Mouse (Mus musculus) testis, adult 2 months (tissue): ENCODE data around the gene Shroom3. TPM values are rescaled to one million over a fixed set of nuclear protein-coding genes. Genes with fewer than 3 reads are reported as not detected.

Experiments
- H3K27ac ChIP-seq: fragments of 200-500 bp; 2 replicates; pipeline ENCODE4 v1.5.1; 2012; ENCODE audit warnings: low read depth, low read length; ENCODE audit not compliant: control insufficient read depth, insufficient read depth
- H3K27me3 ChIP-seq: fragments of 200-500 bp; 2 replicates; pipeline ENCODE4 v1.6.1; 2012; ENCODE audit warnings: mild to moderate bottlenecking, low read length, moderate library complexity; ENCODE audit not compliant: control insufficient read depth, insufficient read depth
- H3K36me3 ChIP-seq: fragments of 200-500 bp; 2 replicates; pipeline ENCODE4 v1.6.1; 2012; ENCODE audit warnings: mild to moderate bottlenecking, low read length; ENCODE audit not compliant: control insufficient read depth, insufficient read depth
- H3K4me1 ChIP-seq: fragments of 200-500 bp; 2 replicates; pipeline ENCODE4 v1.6.1; 2012; ENCODE audit warnings: low read length; ENCODE audit not compliant: control insufficient read depth, insufficient read depth
- H3K4me3 ChIP-seq: fragments of 200-500 bp; 2 replicates; pipeline ENCODE4 v1.5.1; 2012; ENCODE audit warnings: low read depth, mild to moderate bottlenecking, low read length, moderate library complexity, mixed read lengths; ENCODE audit not compliant: control insufficient read depth
- CTCF ChIP-seq: fragments of 200-500 bp; IDR thresholded peaks from 2 replicates; pipeline ENCODE4 v1.5.1; 2012; ENCODE audit warnings: low read depth, mild to moderate bottlenecking, inconsistent platforms, low read length, moderate library complexity; ENCODE audit not compliant: control insufficient read depth, insufficient read depth, insufficient replicate concordance
- POLR2A ChIP-seq: fragments of 200-500 bp; IDR thresholded peaks from 2 replicates; pipeline ENCODE4 v1.6.1; 2012; ENCODE audit warnings: low read depth, mild to moderate bottlenecking, inconsistent platforms, low read length, moderate library complexity; ENCODE audit not compliant: control insufficient read depth
- polyA plus RNA-seq: library from polyadenylated mRNA; depleted of rRNA; stranded (reverse); fragments of >200 nt; gene quantifications from 2 replicates; pipeline ENCODE4 v1.2.3, GENCODE M21; 2012

Gene Shroom3
- polyA plus RNA-seq, 1 experiment, result 25.6 TPM

GRCm38 (mm10) chr5:92937701-92938100, 254.5 kb downstream of the Shroom3 start:
- Histone ChIP-seq H3K36me3 (no peaks in the 10 kb centered on the region; the same call in 1 of the 2 replicates), H3K4me3 (no peak overlapping the region), H3K4me1 (peaks cover 7% of the 10 kb centered on the region), H3K27ac (no peak overlapping the region), H3K27me3 (no peaks in the 10 kb centered on the region)
- TF ChIP-seq POLR2A (no peak), CTCF (no peak)

GRCm38 (mm10) chr5:92939246-92939995, 256.2 kb downstream of the Shroom3 start:
- Histone ChIP-seq H3K4me1 (peaks cover 9% of the 10 kb centered on the region), H3K4me3 (no peak overlapping the region), H3K27ac (no peak overlapping the region), H3K27me3 (no peaks in the 10 kb centered on the region), H3K36me3 (no peaks in the 10 kb centered on the region; the same call in 1 of the 2 replicates)
- TF ChIP-seq CTCF (no peak), POLR2A (no peak)

GRCm38 (mm10) chr5:92942166-92942565, 258.9 kb downstream of the Shroom3 start:
- TF ChIP-seq CTCF (no peak), POLR2A (no peak)
- H3K27ac ChIP-seq, result no peak overlapping the region
- H3K4me3 ChIP-seq, result peak overlapping the region; percentile 73
- no peaks in the 10 kb centered on the region; the same call in 1 of the 2 replicates for H3K36me3 ChIP-seq
- no peaks in the 10 kb centered on the region for H3K27me3 ChIP-seq
- H3K4me1 ChIP-seq, result peaks cover 9% of the 10 kb centered on the region

GRCm38 (mm10) chr5:92942577-92942976, 259.3 kb downstream of the Shroom3 start:
- no peaks in the 10 kb centered on the region for H3K36me3 ChIP-seq
- peak overlapping the region; percentile 73 for H3K4me3 ChIP-seq
- no peaks in the 10 kb centered on the region for H3K27me3 ChIP-seq
- H3K4me1 ChIP-seq, result peaks cover 9% of the 10 kb centered on the region
- TF ChIP-seq POLR2A (peak; percentile 34), CTCF (no peak)
- peak overlapping the region; percentile 62 for H3K27ac ChIP-seq

GRCm38 (mm10) chr5:92944867-92945266, 261.6 kb downstream of the Shroom3 start:
- Histone ChIP-seq H3K4me1 (peaks cover 9% of the 10 kb centered on the region), H3K36me3 (no peaks in the 10 kb centered on the region; the same call in 1 of the 2 replicates), H3K27me3 (no peaks in the 10 kb centered on the region), H3K4me3 (no peak overlapping the region), H3K27ac (no peak overlapping the region)
- TF ChIP-seq CTCF (no peak), POLR2A (no peak)

GRCm38 (mm10) chr5:92948972-92949745, 265.9 kb downstream of the Shroom3 start:
- Histone ChIP-seq H3K36me3 (peaks cover 3% of the 10 kb centered on the region), H3K27me3 (no peaks in the 10 kb centered on the region), H3K4me3 (no peak overlapping the region), H3K4me1 (no peaks in the 10 kb centered on the region), H3K27ac (no peak overlapping the region)
- TF ChIP-seq CTCF (no peak), POLR2A (no peak)

GRCm38 (mm10) chr5:92950583-92950982, 267.3 kb downstream of the Shroom3 start:
- H3K4me1 ChIP-seq, result no peaks in the 10 kb centered on the region
- H3K27ac ChIP-seq, result no peak overlapping the region
- TF ChIP-seq POLR2A (no peak), CTCF (no peak)
- no peak overlapping the region for H3K4me3 ChIP-seq
- H3K36me3 ChIP-seq, result peaks cover 3% of the 10 kb centered on the region
- H3K27me3 ChIP-seq, result no peaks in the 10 kb centered on the region
